Mouse (Mus musculus): ENCODE data around the gene Fam3c.

The Fam3c gene

DNA sequence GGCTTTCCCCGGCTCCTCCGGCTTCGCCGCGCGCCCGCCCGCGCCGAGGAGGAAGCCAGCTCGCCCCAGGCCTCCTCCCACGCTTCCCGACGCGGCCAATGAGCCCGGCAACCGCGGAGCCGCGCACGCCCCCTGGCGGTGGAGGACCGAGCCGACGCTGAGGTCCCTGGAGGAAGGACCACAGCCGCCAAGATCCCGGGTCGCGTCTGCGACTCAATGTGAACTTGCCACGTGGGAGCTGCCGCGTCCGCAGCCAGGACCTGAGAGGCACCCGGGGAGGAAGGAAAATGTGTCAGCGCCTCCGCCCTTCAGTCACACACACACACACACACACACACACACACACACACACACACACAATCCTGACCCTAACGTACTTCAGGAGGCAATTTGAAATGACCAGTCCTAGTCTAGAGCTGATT, at the start of gene Fam3c:
Gene Fam3c (minus strand): TSS at position 158 of the 422 bp plus-strand sequence.
- peak; percentile 99 for DNase-seq

- no peak for DNase-seq
Measured at GRCm38 (mm10) chr6:22405021-22405420, 49.0 kb upstream of the Fam3c start.

DNA sequence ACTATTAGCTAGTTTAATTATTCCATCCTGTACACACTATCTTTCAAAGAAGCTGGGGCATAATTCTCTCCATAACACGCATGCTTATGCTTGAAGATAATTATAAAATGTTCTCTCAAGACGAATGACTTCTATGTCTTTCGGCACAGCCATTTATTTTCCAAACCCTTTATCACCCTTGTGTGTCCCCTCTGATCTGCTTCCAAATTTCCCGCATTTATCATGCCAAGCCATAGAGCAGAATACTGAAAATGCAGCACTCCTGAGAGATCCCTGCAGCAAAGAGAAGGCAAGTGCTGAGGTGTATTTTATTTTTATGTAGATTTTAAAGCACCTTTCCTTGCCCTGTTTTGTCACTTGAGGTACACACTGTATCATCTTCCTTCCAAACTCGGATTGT, 47.7 kb upstream of the Fam3c start:
- DNase-seq, result no peak

GRCm38 (mm10) chr6:22403317-22403716, 47.3 kb upstream of the Fam3c start:
- DNase-seq, result no peak

- DNase-seq, result peak; percentile 49
Measured at GRCm38 (mm10) chr6:22402548-22403164, 46.6 kb upstream of the Fam3c start.

DNA sequence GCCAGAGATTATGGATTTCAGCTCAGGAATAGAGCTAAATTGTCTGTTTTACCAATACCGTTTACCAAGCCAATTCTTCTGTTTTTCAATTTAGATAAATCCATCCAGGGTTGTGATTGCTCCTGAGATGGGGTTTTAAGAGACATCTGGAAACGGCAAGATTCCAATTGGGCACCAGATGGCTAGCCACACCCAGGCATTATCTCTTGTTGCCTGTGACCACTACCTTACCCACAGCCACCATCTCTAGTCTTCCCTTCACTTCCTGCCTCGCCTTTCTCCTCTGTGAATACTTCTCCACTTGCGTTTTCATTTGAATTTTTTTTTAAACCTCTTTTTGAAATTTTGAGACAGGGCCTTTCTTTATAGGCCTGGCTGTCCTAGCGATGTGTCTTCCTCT, 46.0 kb upstream of the Fam3c start:
- no peak for DNase-seq

DNA sequence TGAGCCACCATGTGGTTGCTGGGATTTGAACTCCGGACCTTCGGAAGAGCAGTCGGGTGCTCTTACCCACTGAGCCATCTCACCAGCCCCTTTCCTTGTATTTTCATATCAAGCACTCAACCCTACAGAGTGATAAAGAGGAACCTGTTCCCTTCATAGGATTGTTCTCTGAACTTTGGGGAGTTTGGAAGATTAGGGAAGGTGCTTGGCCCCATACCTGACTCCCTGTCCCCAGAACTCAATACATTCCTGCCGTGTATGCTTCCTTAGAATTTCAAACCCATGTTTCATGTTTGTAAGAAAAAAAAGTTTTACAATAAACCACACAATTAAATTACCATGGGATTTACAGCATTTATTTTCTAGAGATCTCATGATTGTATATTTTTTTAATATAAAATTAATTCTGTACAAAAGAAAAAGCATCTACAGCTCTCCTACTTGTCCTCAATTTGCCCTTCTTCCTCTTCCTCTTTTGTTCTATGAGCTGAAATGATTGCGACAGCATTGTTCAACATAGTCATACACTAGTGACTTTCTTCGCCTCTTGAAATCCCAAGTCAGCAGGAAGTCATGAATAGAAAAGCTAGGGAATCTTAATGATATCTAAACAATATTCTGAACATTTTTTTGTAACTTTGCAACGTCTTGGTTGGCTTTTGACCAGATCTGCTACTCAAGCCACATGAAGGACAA, 42.2 kb upstream of the Fam3c start:
- no peak for DNase-seq

DNA sequence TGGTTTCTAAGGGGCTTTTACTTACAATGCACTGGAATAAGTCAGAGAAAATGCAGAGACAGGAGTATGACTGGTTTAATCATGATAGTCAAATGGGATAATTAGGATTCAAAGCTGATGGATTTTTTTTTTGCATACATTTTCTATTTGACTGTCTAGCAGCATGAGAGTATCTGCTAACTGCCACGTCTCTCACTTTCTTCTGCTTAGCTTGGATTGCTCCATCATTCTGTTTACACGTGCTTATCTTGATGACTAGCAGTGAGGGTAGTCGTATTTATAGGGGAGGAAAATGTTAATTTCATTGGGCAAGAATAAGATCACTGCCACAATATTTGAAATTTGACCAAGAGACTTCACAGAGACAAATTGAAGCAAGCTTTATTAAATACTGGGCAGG, 39.2 kb upstream of the Fam3c start:
- DNase-seq, result no peak

- no peak for DNase-seq
Measured at GRCm38 (mm10) chr6:22390654-22391365, 34.8 kb upstream of the Fam3c start.

DNA sequence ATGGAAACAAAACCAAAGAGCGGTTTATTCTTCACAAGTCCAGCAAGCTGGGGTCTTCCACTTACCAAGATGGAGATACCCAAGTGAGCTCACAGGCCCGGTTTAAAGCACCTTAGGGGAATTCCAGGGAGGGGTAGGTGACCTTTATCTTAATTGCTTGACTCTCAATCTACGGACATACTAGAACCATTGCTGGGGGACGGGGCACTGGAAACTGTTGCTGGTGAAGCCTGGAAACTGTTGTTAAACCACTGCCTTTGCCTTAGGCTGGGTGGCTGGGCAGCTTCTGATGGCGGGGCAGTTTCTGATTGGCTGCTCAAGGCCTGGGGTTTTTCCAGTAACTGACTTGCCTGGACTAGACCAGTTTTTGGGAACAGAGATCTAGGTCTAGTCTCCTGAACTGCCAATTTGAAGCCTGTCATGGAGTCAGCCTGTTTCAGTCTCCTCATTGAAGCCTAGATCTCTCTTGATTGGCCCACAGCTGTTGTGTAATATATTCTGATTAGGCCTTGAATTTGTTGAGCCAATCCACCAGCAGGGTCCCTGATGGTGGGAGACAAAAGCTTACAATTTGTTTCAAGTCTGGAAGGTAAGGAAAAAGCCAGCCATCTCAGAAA, 29.3 kb upstream of the Fam3c start:
- no peak for DNase-seq

GRCm38 (mm10) chr6:22380269-22380668, 24.2 kb upstream of the Fam3c start:
- DNase-seq, result no peak

DNA sequence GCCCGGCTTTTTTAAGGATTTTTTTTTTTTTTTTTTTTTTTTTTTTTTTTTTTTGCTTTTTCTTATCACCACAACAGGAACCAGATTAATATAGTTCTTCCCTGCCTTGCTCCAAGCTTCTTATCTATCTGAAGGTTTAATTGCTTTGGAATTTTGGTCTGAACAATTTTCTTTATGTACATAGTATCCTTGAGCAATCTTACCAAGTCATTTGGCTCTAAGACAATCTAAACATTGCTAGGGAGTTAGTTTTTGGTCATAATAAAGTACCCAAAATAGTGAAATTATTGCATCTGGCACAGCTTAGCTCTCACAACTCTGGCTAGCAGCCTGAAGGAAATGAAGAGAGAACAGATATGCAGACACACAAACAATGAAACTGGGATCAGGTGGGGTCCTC, 23.8 kb upstream of the Fam3c start:
- DNase-seq, result no peak

DNA sequence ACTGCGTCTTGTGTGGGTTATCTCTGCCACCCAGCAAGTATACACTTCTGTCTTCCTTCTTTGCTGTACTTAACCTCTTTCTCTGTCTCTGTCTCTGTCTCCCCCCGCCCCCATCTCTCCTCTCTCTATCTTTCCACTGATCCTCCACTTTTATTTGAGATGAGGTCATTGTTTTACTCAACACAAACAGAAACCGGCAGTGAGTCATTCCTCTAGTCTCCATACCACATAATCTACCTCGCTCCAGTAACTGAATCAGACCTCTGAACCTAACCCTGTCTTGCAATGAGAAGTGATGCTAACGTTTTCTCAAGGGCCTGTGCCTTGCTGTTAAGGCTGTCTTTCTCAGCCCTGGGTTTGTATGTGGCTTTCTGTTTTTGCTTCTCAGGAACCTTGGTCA, 22.4 kb upstream of the Fam3c start:
- DNase-seq, result no peak

- DNase-seq, result no peak
Measured at GRCm38 (mm10) chr6:22374791-22375190, 18.7 kb upstream of the Fam3c start.

DNA sequence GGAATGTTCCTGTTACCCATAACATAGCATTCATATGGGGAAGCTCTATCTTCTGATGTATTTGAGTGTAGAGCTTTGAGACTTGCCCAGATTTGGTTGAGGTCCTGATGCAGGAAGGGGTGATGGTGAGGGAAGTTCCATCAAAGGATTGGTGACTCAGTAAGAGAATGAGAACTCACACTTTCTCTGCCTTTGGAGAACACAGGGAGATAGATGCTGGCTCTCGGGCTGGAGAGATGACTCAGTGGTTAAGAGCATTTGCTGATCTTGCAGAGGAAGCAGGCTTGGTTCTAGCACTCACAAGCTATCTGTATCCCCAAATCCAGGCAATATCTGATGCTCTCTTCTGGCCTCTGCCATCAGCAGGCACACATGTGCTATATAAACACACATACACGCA, 17.4 kb upstream of the Fam3c start:
- DNase-seq, result no peak

GRCm38 (mm10) chr6:22366977-22367376, 10.9 kb upstream of the Fam3c start:
- no peak for DNase-seq

GRCm38 (mm10) chr6:22363590-22363989, 7.5 kb upstream of the Fam3c start:
- no peak for DNase-seq

DNA sequence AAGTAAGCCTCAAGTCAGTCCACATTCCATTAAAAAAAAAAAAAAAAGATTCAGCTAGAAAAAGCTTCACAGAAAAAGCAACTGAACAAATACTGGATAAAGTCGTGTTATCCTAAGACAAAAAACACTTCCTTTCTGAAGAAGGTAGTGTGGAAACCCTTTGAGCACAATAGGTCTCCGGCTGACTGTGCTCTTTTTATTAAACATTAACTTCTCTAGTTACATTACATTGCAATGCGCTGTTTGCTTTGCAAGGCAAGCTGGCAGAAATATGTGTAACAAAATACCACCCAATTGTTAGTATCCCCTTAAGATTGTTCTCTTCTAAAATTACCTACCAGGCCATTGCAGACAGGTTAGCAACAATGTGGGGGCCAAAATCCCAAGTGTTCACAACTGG, 5.9 kb upstream of the Fam3c start:
- DNase-seq, result no peak

GRCm38 (mm10) chr6:22359019-22359418, 3.0 kb upstream of the Fam3c start:
- DNase-seq, result no peak

DNA sequence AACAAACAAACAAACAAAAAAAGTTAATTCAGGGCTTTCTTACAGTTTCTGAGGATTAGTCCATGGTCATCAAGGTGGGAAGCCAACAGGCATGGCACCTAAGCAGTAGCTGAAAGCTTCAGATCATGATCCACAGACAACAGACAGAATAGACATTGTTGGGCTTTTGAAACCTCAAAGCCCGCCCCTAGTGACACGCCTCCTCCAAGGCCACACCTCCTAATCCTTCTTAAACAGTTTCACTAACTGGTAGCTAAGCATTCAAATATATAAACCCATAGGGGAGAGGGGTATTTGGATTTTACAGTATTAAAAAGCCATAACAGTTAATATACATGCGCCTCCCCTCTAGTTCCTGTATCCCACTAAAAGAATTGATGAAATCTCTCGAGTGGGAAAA, 1.3 kb upstream of the Fam3c start:
- DNase-seq, result no peak

DNA sequence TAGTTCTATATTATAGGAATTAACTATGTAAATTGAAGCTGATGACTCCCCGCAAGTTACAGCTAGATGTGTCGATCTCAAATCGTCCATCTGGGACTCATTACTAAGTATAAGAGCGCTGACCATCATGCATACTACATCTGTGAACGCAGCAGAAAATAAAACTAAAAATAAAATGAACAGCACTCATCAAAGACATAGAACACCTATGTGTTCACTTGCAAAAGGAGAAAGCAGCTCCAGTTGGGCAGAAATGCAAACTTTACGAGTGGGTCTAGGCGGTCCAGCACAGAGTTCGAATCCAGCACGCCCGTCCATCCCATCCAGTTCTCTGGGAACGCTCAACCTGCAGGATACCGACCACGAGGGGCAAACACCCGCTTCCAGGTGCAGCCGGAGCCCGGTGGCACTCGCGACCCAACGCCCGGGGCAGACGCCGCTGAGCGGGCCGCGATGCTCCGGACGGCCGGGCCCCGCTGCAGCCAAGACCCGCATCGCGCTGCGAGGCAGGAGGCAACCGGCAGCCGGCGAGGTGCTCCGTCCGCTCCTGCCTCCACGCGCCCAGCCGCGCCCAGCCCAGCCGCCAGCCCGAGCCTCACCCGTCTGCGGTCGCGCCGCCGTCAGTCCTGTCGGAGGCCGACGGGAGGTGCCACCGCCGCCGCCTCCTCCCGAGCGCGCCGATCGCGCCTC, 502 bp downstream of the Fam3c start:
- DNase-seq, result no peak

DNA sequence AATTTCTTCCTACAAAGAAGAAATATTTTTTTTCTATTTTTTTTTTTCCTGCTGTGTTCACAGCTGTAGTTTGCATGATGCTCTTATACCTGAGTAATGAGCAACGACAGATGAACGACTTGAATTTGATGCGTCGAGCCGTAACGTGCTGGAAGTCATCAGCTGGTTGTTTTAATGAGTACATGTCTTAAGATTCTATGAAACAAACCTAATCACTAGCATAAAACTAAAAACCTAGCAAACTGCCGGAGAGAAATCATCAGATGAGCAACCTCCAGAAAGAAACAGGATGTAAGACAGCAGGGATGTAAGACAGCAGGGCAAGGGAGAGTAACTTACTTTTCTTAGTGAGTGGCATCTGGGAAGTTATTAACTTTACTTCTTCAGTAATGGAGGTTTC, 1.4 kb downstream of the Fam3c start:
- DNase-seq, result no peak

GRCm38 (mm10) chr6:22354031-22354430, 2.0 kb downstream of the Fam3c start:
- DNase-seq, result no peak

Measured in thymus, postnatal 4 days (tissue).